In genomic region chr10:80697812-80698211, GRCm38 (mm10) we compare ENCODE assay signal across 1 mouse cellular context.
TF ChIP-seq lines count a peak whose summit lies in the region.

No protein-coding gene starts in this region.

TF ChIP-seq in MEL, 35 proteins besides CTCF, POLR2A, EP300 and RAD21:
- TF ChIP-seq ZKSCAN1 (IDR thresholded peaks at IDR 0.05; ENCODE audit: low read depth, low read length) (no peak), RCOR1 (IDR thresholded peaks at IDR 0.05; ENCODE audit: low read depth, low read length) (peak; percentile 100), NELFE (IDR thresholded peaks at IDR 0.05; ENCODE audit: low read depth, low read length) (no peak), ZNF384 (IDR thresholded peaks at IDR 0.05; ENCODE audit: low read depth, low read length) (peak; percentile 37; the same call in 1 of the 2 replicates), CHD1 (IDR thresholded peaks at IDR 0.05; ENCODE audit: low read depth, low read length) (0 out of 2 replicates have a peak, but pooled peaks have one; percentile 54), CHD2 (IDR thresholded peaks at IDR 0.05; ENCODE audit: low read length) (no peak), MYC (IDR thresholded peaks at IDR 0.05; ENCODE audit: low read depth, low read length) (peak; percentile 60; the same call in 1 of the 2 replicates), KAT2A (conservative IDR thresholded peaks at IDR 0.05; ENCODE audit: low read depth, low read length) (no peak; the same call in 1 of the 2 replicates), HCFC1 (IDR thresholded peaks at IDR 0.05; ENCODE audit: low read depth, low read length) (peak; percentile 71), SMC3 (IDR thresholded peaks at IDR 0.05; ENCODE audit: low read depth, low read length) (peak; percentile 31), POLR2AphosphoS5 (IDR thresholded peaks at IDR 0.05; ENCODE audit: borderline replicate concordance, low read depth, low read length) (no peak), TBP (IDR thresholded peaks at IDR 0.05; ENCODE audit: low read depth, low read length) (peak; percentile 22; the same call in 1 of the 2 replicates), JUND (IDR thresholded peaks at IDR 0.05; ENCODE audit: low read depth, low read length) (no peak), MAFK (IDR thresholded peaks at IDR 0.05; ENCODE audit: borderline replicate concordance, low read depth, low read length) (peak; percentile 90), MAZ (IDR thresholded peaks at IDR 0.05; ENCODE audit: low read depth, low read length) (peak; percentile 93), UBTF (IDR thresholded peaks at IDR 0.05; ENCODE audit: borderline replicate concordance, insufficient read depth, low read depth, low read length) (no peak), TCF12 (IDR thresholded peaks at IDR 0.05; ENCODE audit: low read depth, low read length) (peak; percentile 100), SIN3A (IDR thresholded peaks at IDR 0.05; ENCODE audit: low read length) (peak; percentile 94), MAX (IDR thresholded peaks at IDR 0.05; ENCODE audit: low read length) (peak; percentile 72), USF1 (IDR thresholded peaks at IDR 0.05; ENCODE audit: low read depth, low read length) (0 out of 2 replicates have a peak, but pooled peaks have one; percentile 12), MEF2A (IDR thresholded peaks at IDR 0.05; ENCODE audit: extremely low read depth, insufficient replicate concordance, low read depth, low read length, poor library complexity, severe bottlenecking) (peak; percentile 62; the same call in 1 of the 2 replicates), TAL1 (IDR thresholded peaks at IDR 0.05; ENCODE audit: low read length) (peak; percentile 100), ZMIZ1 (IDR thresholded peaks at IDR 0.05; ENCODE audit: low read depth, low read length) (peak; percentile 85), ETS1 (IDR thresholded peaks at IDR 0.05; ENCODE audit: low read depth, low read length) (peak; percentile 94), GATA1 (IDR thresholded peaks at IDR 0.05; ENCODE audit: low read depth, low read length) (peak; percentile 97), MXI1 (IDR thresholded peaks at IDR 0.05; ENCODE audit: low read depth, low read length) (peak; percentile 72), ELF1 (IDR thresholded peaks at IDR 0.05; ENCODE audit: low read depth, low read length) (peak; percentile 54; the same call in 1 of the 2 replicates), GABPA (IDR thresholded peaks at IDR 0.05; ENCODE audit: low read depth, low read length) (no peak), ZC3H11A (IDR thresholded peaks at IDR 0.05; ENCODE audit: low read depth, low read length) (peak; percentile 11; the same call in 1 of the 2 replicates), MYB (IDR thresholded peaks at IDR 0.05; ENCODE audit: low read depth, low read length) (peak; percentile 83), USF2 (IDR thresholded peaks at IDR 0.05; ENCODE audit: borderline replicate concordance in 1 of 2, insufficient read depth in 1 of 2, low read depth in 1 of 2, low read length in 2 of 2) (no peak), E2F4 (IDR thresholded peaks at IDR 0.05; ENCODE audit: borderline replicate concordance, low read depth, low read length) (0 out of 2 replicates have a peak, but pooled peaks have one; percentile 48), POLR2AphosphoS2 (IDR thresholded peaks at IDR 0.05; ENCODE audit: low read length) (peak; percentile 84), NRF1 (IDR thresholded peaks at IDR 0.05; ENCODE audit: insufficient read depth, low read depth, low read length, poor library complexity, severe bottlenecking) (no peak), BHLHE40 (IDR thresholded peaks at IDR 0.05; ENCODE audit: borderline replicate concordance, low read depth, low read length) (peak; percentile 84)
